Mouse (Mus musculus) cerebellum, postnatal 14 days (tissue): ENCODE data around the gene Pdzrn3.

ENCODE experiments used
- DNase-seq, 2 experiments: peaks; one replicate each; pipeline ENCODE4 v3.0.0; 2021; ENCODE audit warnings: mixed read lengths in 2 of 2

Pdzrn3 gene

GRCm38 (mm10) chr6:101191576-101191975, 186.1 kb downstream of the Pdzrn3 start:
- no peak for DNase-seq

GRCm38 (mm10) chr6:101187322-101187721, 190.4 kb downstream of the Pdzrn3 start:
- DNase-seq: no peak

DNA sequence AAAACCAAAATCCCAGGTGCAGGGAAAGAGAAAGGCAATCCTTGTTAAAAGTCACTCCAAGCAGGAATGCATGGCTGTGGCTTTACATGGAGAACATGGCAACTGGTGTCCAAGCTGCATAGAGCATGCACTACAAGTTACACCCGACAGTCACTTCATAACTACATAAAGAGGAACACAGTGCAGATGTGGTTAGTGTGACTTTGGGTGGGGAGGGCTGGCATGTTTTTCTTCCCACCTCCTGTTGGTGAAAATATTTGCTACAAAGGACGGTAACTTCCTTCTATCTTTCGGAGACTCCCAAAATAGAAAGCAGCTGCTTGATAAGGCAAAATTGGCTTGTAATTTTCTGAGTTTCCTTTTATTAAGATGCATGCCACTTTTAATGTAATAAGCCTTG, 190.8 kb downstream of the Pdzrn3 start:
- DNase-seq: no peak

- DNase-seq: peak in 1 of 2 experiments; percentile 13
These were observed 193.5 kb downstream of the Pdzrn3 start for GRCm38 (mm10) chr6:101184103-101184785.

GRCm38 (mm10) chr6:101170699-101171098, 207.0 kb downstream of the Pdzrn3 start:
- DNase-seq: no peak

GRCm38 (mm10) chr6:101153511-101153921, 224.2 kb downstream of the Pdzrn3 start:
- DNase-seq: no peak

DNA sequence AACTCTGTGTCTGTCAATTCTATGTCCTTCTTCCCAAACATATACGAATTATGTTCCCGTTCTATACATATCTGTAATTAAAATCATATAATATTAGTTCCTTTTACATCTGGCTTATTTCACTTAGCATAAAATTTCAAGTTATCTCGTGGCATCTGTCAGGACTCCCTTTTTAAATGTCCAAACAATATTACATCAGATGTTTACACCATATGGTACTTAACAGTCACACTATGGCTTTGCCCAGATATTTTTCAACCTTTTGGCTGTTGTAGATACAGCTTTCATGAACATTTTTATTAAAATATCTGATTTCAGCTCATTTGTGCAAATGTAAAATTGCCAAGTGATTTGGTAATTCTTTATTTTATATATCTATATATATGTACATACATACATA, 242.3 kb downstream of the Pdzrn3 start:
- no peak for DNase-seq

DNA sequence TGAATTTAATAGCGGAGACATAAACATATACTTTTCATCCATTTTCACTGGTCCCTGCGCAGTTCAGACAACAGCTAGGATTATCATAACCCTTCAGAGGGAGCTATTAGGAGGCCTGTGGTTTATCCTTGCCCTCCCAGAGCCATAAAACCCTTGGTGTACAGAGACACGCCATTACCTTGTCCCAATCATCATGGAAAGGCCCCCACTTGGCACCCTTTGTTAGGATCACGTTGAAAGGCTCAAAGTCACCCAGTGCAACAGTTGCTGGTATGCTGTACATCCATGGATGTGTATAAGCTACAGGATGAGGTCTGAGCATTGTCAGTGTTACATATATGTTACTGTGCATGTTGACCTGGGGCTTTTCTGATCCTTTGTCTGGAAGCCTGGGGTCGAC, 252.3 kb downstream of the Pdzrn3 start:
- no peak for DNase-seq

DNA sequence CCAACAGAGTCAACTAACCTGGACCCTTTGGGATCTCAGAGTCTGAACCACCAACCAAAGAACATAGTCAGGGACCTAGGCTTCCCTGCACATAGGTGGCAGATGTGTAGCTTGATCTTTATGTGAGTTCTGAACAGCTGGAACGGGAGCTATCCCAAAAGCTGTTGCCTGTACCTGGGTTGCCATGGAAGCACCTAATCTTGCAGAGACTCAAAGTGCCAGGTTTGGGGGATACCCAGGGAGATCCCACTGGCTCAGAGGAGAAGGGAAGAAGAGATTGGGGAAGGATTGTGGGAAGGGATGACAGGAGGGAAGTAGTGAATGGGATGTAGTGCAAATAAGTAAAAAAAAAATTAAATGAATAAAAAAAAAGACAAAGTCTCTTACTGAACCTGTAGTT, 268.7 kb downstream of the Pdzrn3 start:
- DNase-seq: no peak

DNA sequence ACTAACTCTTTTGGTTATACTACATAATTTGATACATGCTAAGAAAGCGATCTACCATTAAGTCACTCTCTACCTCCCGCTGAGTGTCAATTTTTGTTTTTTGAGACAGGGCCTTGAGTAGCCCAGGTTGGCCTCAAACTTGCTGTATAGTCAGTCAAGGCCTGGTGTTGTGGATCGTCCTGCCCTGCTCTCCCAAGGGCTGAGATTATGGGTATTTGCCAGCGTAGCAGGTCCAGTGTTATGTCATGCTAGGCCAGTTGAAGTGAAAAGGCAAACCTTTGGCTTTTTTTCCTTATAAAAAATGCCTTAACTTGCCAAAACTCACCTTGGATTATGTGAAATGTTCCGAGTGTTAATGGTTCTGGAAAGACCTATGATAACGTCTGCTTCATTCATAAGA, 274.2 kb downstream of the Pdzrn3 start:
- DNase-seq: no peak

GRCm38 (mm10) chr6:101101709-101102654, 275.7 kb downstream of the Pdzrn3 start:
- no peak for DNase-seq
